Mouse (Mus musculus): ENCODE data around the gene Ramp1. TPM values are rescaled to one million over a fixed set of nuclear protein-coding genes. Genes with fewer than 3 reads are reported as not detected.

The Ramp1 gene
- 25.9 and 28.2 TPM in 2 replicates for total RNA-seq (2015; ENCODE audit: low replicate concordance)
- 15.9 and 17.1 TPM in 2 replicates for total RNA-seq (2017; ENCODE audit: low replicate concordance)

DNA sequence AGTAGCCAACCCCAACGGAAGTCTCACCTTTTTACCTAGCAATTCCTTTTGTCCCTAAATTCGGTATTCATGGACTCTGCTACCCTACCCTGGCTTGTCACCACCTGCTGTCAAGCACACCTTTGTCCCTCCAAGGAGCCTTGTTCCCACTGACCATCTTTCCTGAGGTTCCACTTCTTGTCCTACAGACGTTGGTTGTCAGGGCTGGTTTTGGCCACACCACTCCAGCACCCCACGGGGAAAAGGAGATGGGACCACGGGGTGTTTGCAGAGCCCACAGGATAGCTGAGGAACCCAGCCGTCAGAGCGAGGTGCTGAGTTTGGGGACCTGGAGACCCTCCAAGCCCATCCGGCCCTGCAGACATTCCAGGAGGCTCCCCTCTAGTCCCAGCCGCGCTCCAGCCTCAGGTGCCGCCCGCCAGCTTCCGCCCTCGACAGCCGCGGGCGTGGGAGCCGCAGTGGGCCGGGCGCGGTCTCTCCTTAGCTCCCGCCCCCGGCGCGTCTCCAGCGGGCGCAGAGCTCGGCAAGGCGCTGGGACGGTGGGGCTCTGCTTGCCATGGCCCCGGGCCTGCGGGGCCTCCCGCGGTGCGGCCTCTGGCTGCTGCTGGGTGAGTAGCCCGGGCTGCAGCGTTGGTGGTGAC is at the start of gene Ramp1:
Gene Ramp1 (plus strand): TSS at position 290 of the 641 bp plus-strand sequence.
- no peak for ATAC-seq (replicated peaks; ENCODE audit: low FRiP score, poor library complexity, severe bottlenecking)

DNA sequence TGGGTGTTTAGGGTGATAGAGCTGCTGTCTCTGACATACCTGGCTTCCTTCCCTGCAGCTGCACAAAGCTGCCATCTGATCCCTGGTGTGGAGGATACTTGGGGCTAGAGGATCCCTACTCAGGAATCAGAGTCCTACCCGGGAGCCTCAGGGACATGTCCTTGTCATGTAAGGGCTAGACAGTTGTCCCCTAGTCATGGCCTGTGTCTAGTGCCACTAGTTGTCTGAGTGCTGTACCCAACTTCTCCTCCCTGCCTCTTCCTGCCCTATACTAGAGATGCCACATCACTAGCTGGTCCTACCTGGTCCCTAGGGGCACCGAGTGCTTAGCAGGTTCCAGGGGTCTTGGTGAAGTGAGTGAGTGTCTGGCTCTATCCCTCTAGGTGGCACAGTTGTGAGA is 42.6 kb upstream of the Ramp1 start:
- ATAC-seq (replicated peaks; ENCODE audit: low FRiP score, poor library complexity, severe bottlenecking): no peak

GRCm38 (mm10) chr1:91144813-91145212 is 34.8 kb upstream of the Ramp1 start, which contains the start of gene Rbm44:
Gene Rbm44 (plus strand): TSS chr1:91145089.
- peak; percentile 87 for ATAC-seq (replicated peaks; ENCODE audit: low FRiP score, poor library complexity, severe bottlenecking)

- no peak for ATAC-seq (replicated peaks; ENCODE audit: low FRiP score, poor library complexity, severe bottlenecking)
Observed at GRCm38 (mm10) chr1:91151509-91151908, 28.1 kb upstream of the Ramp1 start.

GRCm38 (mm10) chr1:91166798-91167197 is 12.8 kb upstream of the Ramp1 start:
- no peak for ATAC-seq (replicated peaks; ENCODE audit: low FRiP score, poor library complexity, severe bottlenecking)

- no peak for ATAC-seq (replicated peaks; ENCODE audit: low FRiP score, poor library complexity, severe bottlenecking)
Observed at GRCm38 (mm10) chr1:91169157-91169556, 10.5 kb upstream of the Ramp1 start.

GRCm38 (mm10) chr1:91174796-91175195 is 4.8 kb upstream of the Ramp1 start:
- no peak for ATAC-seq (replicated peaks; ENCODE audit: low FRiP score, poor library complexity, severe bottlenecking)

DNA sequence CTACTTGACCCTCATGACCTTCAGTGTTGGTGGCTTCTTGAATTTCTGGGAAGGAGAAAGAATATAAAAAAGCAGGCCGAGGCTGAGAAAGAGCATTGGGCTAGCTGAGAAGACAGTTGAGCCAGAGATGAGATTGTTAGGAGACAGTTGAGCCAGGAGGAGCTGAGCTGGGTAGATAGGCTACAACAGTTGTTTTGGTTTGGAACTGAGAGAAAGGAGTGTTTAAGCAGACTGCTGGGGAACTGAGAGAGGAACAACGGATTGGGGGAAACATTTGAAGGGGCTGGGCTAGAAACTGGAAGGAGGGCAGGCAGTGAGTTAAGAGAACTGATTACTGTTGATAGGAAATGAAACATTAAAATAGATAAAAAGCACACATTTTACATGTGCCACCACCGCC is 3.6 kb upstream of the Ramp1 start:
- ATAC-seq (replicated peaks; ENCODE audit: low FRiP score, poor library complexity, severe bottlenecking): no peak

- ATAC-seq (replicated peaks; ENCODE audit: low FRiP score, poor library complexity, severe bottlenecking): no peak
Observed at GRCm38 (mm10) chr1:91176871-91177270, 2.8 kb upstream of the Ramp1 start.

DNA sequence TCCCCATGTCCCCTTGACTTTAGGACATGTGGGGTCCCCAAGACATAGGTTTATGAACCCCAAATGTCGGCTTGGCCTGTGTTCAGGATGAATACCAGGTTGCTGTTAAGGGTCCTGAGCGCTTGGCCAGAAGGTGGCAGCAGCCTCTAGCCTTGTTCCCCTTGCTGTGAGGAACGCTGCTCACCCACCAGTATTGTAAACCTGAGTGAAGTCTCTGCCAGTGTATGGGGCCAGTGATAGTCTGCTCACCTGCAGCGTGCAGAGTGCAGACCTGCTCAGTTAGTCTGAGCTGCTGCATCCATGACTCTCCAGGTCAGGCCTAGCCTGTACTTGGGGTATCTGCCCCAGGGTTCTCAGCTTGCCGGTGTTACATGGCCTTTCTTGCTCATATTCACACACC is 536 bp upstream of the Ramp1 start:
- ATAC-seq (replicated peaks; ENCODE audit: low FRiP score, poor library complexity, severe bottlenecking): peak; percentile 33; the same call in 1 of the 2 replicates

GRCm38 (mm10) chr1:91180174-91180565 is 548 bp downstream of the Ramp1 start:
- ATAC-seq (replicated peaks; ENCODE audit: low FRiP score, poor library complexity, severe bottlenecking): no peak

- ATAC-seq (replicated peaks; ENCODE audit: low FRiP score, poor library complexity, severe bottlenecking): no peak
Observed at GRCm38 (mm10) chr1:91180723-91181122, 1.1 kb downstream of the Ramp1 start.

GRCm38 (mm10) chr1:91181261-91181660 is 1.6 kb downstream of the Ramp1 start:
- no peak for ATAC-seq (replicated peaks; ENCODE audit: low FRiP score, poor library complexity, severe bottlenecking)

GRCm38 (mm10) chr1:91181784-91182450 is 2.3 kb downstream of the Ramp1 start:
- ATAC-seq (replicated peaks; ENCODE audit: low FRiP score, poor library complexity, severe bottlenecking): no peak

DNA sequence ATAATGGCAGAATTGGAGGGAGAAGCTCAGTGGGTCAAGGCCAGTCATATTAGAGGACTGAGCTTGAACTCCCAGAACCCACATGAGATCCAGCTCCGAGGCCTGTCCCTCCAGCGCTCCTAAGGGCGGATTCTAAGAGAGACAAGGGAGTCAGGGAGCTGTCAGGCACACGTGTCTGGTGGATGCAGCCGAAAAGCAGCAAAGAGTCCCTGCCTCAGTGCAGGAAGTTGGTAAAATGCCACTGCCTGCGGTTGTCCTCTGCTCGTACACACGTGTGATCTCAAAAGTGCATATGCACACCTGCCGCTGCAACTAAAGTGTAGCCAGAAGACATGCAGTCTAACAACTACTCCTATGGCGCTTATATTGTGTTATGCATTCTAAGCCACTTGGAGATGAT is 3.7 kb downstream of the Ramp1 start:
- ATAC-seq (replicated peaks; ENCODE audit: low FRiP score, poor library complexity, severe bottlenecking): no peak

DNA sequence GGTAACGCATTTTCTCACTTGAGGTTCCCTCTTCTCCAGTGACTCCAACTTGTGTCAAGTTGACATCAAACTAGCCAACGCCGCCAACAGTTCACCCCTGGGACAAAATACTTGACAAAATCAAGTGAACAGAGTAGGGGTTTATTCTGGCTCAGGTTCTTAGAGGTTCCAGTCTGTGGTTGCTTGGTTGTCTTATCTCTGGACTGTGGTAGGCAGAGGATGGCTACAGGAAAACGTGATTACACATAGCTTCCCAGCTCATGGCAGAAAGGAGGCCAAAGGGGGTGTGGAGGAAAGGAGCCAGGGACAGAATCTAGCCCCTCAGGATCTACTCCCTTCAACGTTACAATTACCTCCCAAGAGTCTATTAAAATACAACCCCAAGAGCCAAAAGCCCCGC is 7.1 kb downstream of the Ramp1 start:
- ATAC-seq (replicated peaks; ENCODE audit: low FRiP score, poor library complexity, severe bottlenecking): no peak

DNA sequence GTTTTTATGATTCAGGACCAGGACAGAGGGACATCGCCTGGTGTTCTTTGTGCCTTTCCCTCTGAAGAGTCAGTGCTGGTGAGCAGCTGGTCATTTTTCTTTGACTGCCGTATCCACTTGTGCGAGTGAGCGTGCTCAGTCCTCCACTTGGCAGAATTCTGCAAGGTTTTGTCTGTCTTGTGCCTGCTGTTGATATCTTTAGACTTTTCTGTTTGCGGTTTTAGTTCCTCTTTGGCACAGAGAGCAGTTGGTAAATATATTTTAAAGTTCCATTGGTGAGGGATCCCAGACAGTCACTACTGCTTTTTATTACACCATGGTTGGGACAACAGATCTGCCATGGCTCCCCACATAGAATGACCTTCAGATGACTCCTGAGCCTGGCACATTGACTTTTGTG is 7.7 kb downstream of the Ramp1 start:
- no peak for ATAC-seq (replicated peaks; ENCODE audit: low FRiP score, poor library complexity, severe bottlenecking)

DNA sequence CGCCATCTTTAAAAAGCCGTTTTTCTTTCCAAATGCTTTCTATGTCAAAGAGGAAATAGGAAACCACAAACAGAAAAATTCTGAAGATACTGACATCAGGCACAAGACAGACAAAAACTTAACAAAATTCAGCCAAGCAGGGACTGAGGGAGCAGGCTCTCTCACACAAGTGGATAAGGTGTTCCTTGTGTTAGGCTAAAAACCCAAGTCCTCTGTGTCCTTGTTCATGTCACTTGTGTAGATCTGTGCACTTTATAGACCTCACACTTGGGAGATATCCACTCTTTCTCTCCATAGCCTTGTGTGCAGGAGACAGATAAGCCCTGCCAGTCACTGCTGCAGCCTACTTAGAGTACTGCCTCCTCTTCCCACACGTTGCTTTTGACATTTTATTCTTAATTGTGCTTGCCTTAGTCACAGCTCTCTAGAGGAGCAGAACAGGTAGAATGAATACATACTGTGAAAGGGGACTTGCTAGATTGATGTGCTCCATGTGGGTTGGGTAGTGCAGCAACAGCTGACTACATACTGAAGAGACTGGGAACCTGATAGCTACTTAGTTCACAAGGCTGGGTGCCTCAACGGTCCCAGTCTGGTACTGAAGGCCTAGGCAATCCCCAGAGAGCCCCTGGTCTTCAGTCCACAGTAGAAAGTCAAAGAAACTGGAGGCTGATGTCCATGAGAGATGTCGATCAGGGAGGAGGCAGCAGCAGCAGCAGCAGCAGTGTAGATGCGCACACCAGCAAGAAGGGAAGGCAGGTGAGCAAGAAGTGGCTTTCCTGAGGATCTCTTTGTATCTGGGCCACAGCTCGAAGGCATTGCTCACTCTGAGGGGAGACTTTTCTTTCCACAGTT is 8.4 kb downstream of the Ramp1 start:
- 0 out of 2 replicates have a peak, but pooled peaks have one; percentile 38 for ATAC-seq (replicated peaks; ENCODE audit: low FRiP score, poor library complexity, severe bottlenecking)

- ATAC-seq (replicated peaks; ENCODE audit: low FRiP score, poor library complexity, severe bottlenecking): no peak
Observed at GRCm38 (mm10) chr1:91188851-91189460, 9.3 kb downstream of the Ramp1 start.

DNA sequence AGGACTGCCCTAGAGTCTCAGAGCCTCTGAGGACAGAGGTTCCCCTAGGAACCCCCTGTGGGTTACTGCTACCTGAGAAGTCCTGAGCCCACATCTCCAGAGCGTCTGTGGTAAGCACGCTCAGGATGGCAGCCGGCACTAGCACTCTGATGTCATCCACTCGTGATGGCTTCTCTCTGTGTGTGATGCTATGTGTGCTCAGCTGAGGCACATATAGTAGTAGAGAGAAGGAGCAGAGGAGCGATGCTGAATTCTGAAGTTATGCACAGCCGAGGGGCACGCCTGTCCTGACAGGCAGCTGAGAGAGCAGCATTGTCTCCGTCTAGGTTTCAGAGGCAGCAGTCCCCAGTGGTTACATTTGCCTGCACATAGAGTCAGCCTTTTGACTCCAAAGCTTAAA is 12.6 kb downstream of the Ramp1 start:
- no peak for ATAC-seq (replicated peaks; ENCODE audit: low FRiP score, poor library complexity, severe bottlenecking)
